Mouse (Mus musculus): ENCODE measurements at regions not wholly inside any gene's neighbourhood (a gene's known extent, or its start where the extent isn't known, plus 50 kb on each side); places are given as distances from the start of the nearest gene placed in this dataset.

GRCm38 (mm10) chr10:19152773-19153172, 137.3 kb upstream of the Tnfaip3 start:
- Histone ChIP-seq H3K27ac (ENCODE audit: low read depth) (no peak overlapping the region), H3K27me3 (ENCODE audit: insufficient read depth, low read length) (no peaks in the 10 kb centered on the region), H3K9me3 (ENCODE audit: low read length) (no peaks in the 10 kb centered on the region), H3K9ac (replicated peaks) (no peak overlapping the region), H3K36me3 (replicated peaks; ENCODE audit: insufficient read depth, low read length) (no peaks in the 10 kb centered on the region), H3K4me2 (ENCODE audit: low read depth, low read length) (no peak overlapping the region), H3K4me3 (ENCODE audit: low read depth, low read length) (no peak overlapping the region), H3K4me1 (ENCODE audit: insufficient read depth) (no peaks in the 10 kb centered on the region)
- WGBS (ENCODE audit: insufficient replicate concordance), result 86% methylated on average over 5 of the region's 5 CpGs
- TF ChIP-seq CTCF (IDR thresholded peaks at IDR 0.05; ENCODE audit: low read depth) (no peak), EP300 (IDR thresholded peaks at IDR 0.05; ENCODE audit: low read depth) (no peak)
- DNase-seq, result no peak
- no peak for ATAC-seq

- Histone ChIP-seq H3K9me3 (ENCODE audit: low read length) (no peaks in the 10 kb centered on the region), H3K36me3 (replicated peaks; ENCODE audit: insufficient read depth, low read length) (no peaks in the 10 kb centered on the region), H3K9ac (replicated peaks) (no peak overlapping the region), H3K27ac (ENCODE audit: low read depth) (no peak overlapping the region), H3K4me3 (ENCODE audit: low read depth, low read length) (no peak overlapping the region), H3K27me3 (ENCODE audit: insufficient read depth, low read length) (no peaks in the 10 kb centered on the region), H3K4me1 (ENCODE audit: insufficient read depth) (no peaks in the 10 kb centered on the region), H3K4me2 (ENCODE audit: low read depth, low read length) (no peak overlapping the region)
- WGBS (ENCODE audit: insufficient replicate concordance), result 69% methylated on average over 1 of the region's 1 CpGs
- no peak for DNase-seq
- TF ChIP-seq CTCF (IDR thresholded peaks at IDR 0.05; ENCODE audit: low read depth) (no peak), EP300 (IDR thresholded peaks at IDR 0.05; ENCODE audit: low read depth) (no peak)
- ATAC-seq, result no peak
Observed at GRCm38 (mm10) chr10:19150766-19151165, 135.3 kb upstream of the Tnfaip3 start.

GRCm38 (mm10) chr10:19150005-19150404, 134.5 kb upstream of the Tnfaip3 start:
- no peak for DNase-seq
- Histone ChIP-seq H3K9me3 (ENCODE audit: low read length) (no peaks in the 10 kb centered on the region), H3K4me3 (ENCODE audit: low read depth, low read length) (no peak overlapping the region), H3K4me2 (ENCODE audit: low read depth, low read length) (no peak overlapping the region), H3K27me3 (ENCODE audit: insufficient read depth, low read length) (no peaks in the 10 kb centered on the region), H3K4me1 (ENCODE audit: insufficient read depth) (no peaks in the 10 kb centered on the region), H3K36me3 (replicated peaks; ENCODE audit: insufficient read depth, low read length) (no peaks in the 10 kb centered on the region), H3K27ac (ENCODE audit: low read depth) (no peak overlapping the region), H3K9ac (replicated peaks) (no peak overlapping the region)
- TF ChIP-seq CTCF (IDR thresholded peaks at IDR 0.05; ENCODE audit: low read depth) (no peak), EP300 (IDR thresholded peaks at IDR 0.05; ENCODE audit: low read depth) (no peak)
- no peak for ATAC-seq
- 64% methylated on average over 3 of the region's 3 CpGs for WGBS (ENCODE audit: insufficient replicate concordance)

- Histone ChIP-seq H3K9ac (replicated peaks) (no peak overlapping the region), H3K4me1 (ENCODE audit: insufficient read depth) (no peaks in the 10 kb centered on the region), H3K27me3 (ENCODE audit: insufficient read depth, low read length) (no peaks in the 10 kb centered on the region), H3K4me3 (ENCODE audit: low read depth, low read length) (no peak overlapping the region), H3K36me3 (replicated peaks; ENCODE audit: insufficient read depth, low read length) (no peaks in the 10 kb centered on the region), H3K9me3 (ENCODE audit: low read length) (no peaks in the 10 kb centered on the region), H3K4me2 (ENCODE audit: low read depth, low read length) (no peak overlapping the region), H3K27ac (ENCODE audit: low read depth) (no peak overlapping the region)
- no peak for TF ChIP-seq EP300 (IDR thresholded peaks at IDR 0.05; ENCODE audit: low read depth)
- no peak for TF ChIP-seq CTCF (IDR thresholded peaks at IDR 0.05; ENCODE audit: low read depth)
- no peak for ATAC-seq
- 63% methylated on average over 4 of the region's 4 CpGs for WGBS (ENCODE audit: insufficient replicate concordance)
- DNase-seq, result no peak
Observed at GRCm38 (mm10) chr10:19149196-19149869, 133.9 kb upstream of the Tnfaip3 start.

GRCm38 (mm10) chr10:19141481-19141880, 126.0 kb upstream of the Tnfaip3 start:
- Histone ChIP-seq H3K27me3 (ENCODE audit: insufficient read depth, low read length) (no peaks in the 10 kb centered on the region), H3K9me3 (ENCODE audit: low read length) (no peaks in the 10 kb centered on the region), H3K9ac (replicated peaks) (no peak overlapping the region), H3K27ac (ENCODE audit: low read depth) (no peak overlapping the region), H3K4me1 (ENCODE audit: insufficient read depth) (no peaks in the 10 kb centered on the region), H3K36me3 (replicated peaks; ENCODE audit: insufficient read depth, low read length) (no peaks in the 10 kb centered on the region), H3K4me2 (ENCODE audit: low read depth, low read length) (no peak overlapping the region), H3K4me3 (ENCODE audit: low read depth, low read length) (no peak overlapping the region)
- TF ChIP-seq CTCF (IDR thresholded peaks at IDR 0.05; ENCODE audit: low read depth) (no peak), EP300 (IDR thresholded peaks at IDR 0.05; ENCODE audit: low read depth) (no peak)
- no peak for ATAC-seq
- no peak for DNase-seq
- 74% methylated on average over 3 of the region's 3 CpGs for WGBS (ENCODE audit: insufficient replicate concordance)

DNA sequence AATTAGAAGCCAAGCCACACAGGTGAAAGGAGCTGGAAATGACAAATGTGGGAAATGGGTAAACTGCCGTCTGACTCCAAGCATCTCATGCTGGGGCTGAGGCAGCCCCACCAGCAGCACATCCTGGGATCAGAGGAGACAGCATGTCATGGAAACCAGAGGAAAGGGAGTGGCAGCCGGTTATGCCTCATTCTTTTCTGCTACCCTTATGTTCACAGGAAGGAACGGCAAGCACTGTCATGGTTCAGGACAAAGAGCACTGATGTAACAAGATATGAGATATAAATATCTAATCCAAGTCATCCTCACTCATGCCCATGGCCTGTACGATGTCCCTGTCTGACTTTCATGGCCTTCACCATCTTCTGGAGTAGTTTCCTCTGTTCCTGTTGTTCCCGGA, 125.2 kb upstream of the Tnfaip3 start:
- no peak for ATAC-seq
- TF ChIP-seq CTCF (IDR thresholded peaks at IDR 0.05; ENCODE audit: low read depth) (no peak), EP300 (IDR thresholded peaks at IDR 0.05; ENCODE audit: low read depth) (no peak)
- H3K36me3 ChIP-seq (replicated peaks; ENCODE audit: insufficient read depth, low read length), result no peaks in the 10 kb centered on the region
- no peaks in the 10 kb centered on the region for H3K27me3 ChIP-seq (ENCODE audit: insufficient read depth, low read length)
- H3K9me3 ChIP-seq (ENCODE audit: low read length), result no peaks in the 10 kb centered on the region
- H3K4me3 ChIP-seq (ENCODE audit: low read depth, low read length), result no peak overlapping the region
- no peak overlapping the region for H3K27ac ChIP-seq (ENCODE audit: low read depth)
- no peaks in the 10 kb centered on the region for H3K4me1 ChIP-seq (ENCODE audit: insufficient read depth)
- WGBS (ENCODE audit: insufficient replicate concordance), result 74% methylated on average over 5 of the region's 5 CpGs
- no peak overlapping the region for H3K4me2 ChIP-seq (ENCODE audit: low read depth, low read length)
- DNase-seq, result no peak
- H3K9ac ChIP-seq (replicated peaks), result no peak overlapping the region

All from liver, postnatal 0 days (tissue).